Mouse (Mus musculus) spleen, adult 2 months (tissue): ENCODE data around the gene Map2k6.

ENCODE experiments used
- CTCF ChIP-seq: fragments of 200-500 bp; IDR thresholded peaks from 2 replicates; pipeline ENCODE4 v1.5.1; 2011; ENCODE audit warnings: mild to moderate bottlenecking, inconsistent platforms; ENCODE audit not compliant: insufficient read depth, insufficient read length, insufficient replicate concordance; ENCODE audit errors: extremely low read depth
- POLR2A ChIP-seq: fragments of 200-500 bp; IDR thresholded peaks from 2 replicates; pipeline ENCODE4 v1.6.1; 2011; ENCODE audit warnings: low read depth, low read length, inconsistent platforms

- TF ChIP-seq POLR2A (no peak), CTCF (no peak)
These were observed 6.7 kb downstream of the Map2k6 start for GRCm38 (mm10) chr11:110405607-110406006.
